Mouse (Mus musculus) right cerebral cortex, adult 2 months (tissue): ENCODE results near the gene Dlg2.

ENCODE experiments used
- DNase-seq, 2 experiments: peaks; one replicate each; pipeline ENCODE4 v3.0.0; 2021 to 2022; ENCODE audit warnings: low spot score in 2 of 2

The Dlg2 gene

GRCm38 (mm10) chr7:90476313-90477245 lies at the start of gene Dlg2:
TSS of gene Dlg2 (plus strand) at chr7:90476672.
- DNase-seq, result peak; percentile 50 to 67

- DNase-seq, result no peak
Measured at GRCm38 (mm10) chr7:90427006-90427405, 49.5 kb upstream of the Dlg2 start.

GRCm38 (mm10) chr7:90432221-90432620 lies 44.3 kb upstream of the Dlg2 start:
- DNase-seq, result no peak

DNA sequence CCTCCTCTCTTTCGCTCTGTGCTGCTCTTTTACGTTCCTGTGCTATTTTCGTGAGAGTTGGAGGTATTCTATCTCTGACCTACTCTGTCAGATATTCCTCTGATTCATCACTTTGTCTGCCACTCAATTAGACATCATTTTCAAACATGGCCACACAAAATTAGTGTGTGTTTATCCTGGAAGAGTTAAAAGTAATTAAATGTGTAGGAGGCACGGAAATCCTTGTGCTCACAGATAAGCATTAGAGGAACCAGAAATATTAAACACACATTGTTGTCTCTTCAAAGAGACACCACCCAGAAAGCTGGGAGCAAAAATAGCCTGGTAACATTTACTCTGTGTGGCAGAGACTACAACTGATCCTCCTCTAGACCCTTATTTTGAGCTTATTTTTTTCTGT lies 36.4 kb upstream of the Dlg2 start:
- no peak for DNase-seq

GRCm38 (mm10) chr7:90442070-90442469 lies 34.4 kb upstream of the Dlg2 start:
- no peak for DNase-seq

- peak; percentile 95 for DNase-seq
Measured at GRCm38 (mm10) chr7:90442518-90443080, 33.9 kb upstream of the Dlg2 start, which contains the start of gene Crebzf. TSS of gene Crebzf (plus strand) at chr7:90442729.

GRCm38 (mm10) chr7:90443101-90444091 lies 33.1 kb upstream of the Dlg2 start:
- DNase-seq, result peak; percentile 60 to 62

- no peak for DNase-seq
Measured at GRCm38 (mm10) chr7:90444206-90444605, 32.3 kb upstream of the Dlg2 start.

DNA sequence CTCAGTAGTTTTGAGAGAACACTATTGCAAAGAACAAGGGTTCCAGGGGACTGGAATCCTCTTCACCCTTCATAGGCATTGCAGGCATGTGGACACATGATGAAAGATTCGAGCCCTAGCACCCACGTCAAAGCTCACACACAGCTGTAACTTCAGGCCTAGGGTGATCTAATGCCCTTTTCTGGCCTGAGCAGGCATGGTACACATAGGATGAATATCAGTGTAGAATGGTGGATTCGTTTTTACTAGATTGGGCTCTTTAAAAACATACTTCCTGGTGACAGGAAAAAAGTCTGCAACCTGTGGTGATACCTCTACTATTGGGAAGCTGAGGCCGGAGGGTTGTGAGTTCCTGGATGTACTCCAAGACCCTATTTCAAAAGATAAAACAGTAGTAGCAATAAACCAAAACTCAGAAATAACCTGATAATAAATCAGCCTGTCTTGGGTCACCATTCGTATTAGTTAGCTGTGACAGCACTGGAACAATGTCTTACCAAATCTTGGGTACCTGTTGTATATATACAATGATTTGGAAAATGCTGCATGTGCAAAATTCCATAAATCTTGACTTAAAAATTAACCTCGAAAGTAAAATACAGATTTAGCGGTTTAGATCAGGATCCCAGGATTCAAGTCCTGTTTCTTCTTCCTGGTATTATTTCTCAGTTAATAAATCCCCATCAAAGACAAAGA lies 20.2 kb upstream of the Dlg2 start:
- DNase-seq, result no peak

GRCm38 (mm10) chr7:90456845-90457468 lies 19.5 kb upstream of the Dlg2 start, which contains the start of gene Tmem126a:
TSS of gene Tmem126a (minus strand) at chr7:90457229.
- peak; percentile 82 to 84 for DNase-seq

GRCm38 (mm10) chr7:90457517-90457916 lies 19.0 kb upstream of the Dlg2 start:
- no peak for DNase-seq

- no peak for DNase-seq
Measured at GRCm38 (mm10) chr7:90460330-90460729, 16.1 kb upstream of the Dlg2 start.

GRCm38 (mm10) chr7:90460930-90461329 lies 15.5 kb upstream of the Dlg2 start:
- no peak for DNase-seq

DNA sequence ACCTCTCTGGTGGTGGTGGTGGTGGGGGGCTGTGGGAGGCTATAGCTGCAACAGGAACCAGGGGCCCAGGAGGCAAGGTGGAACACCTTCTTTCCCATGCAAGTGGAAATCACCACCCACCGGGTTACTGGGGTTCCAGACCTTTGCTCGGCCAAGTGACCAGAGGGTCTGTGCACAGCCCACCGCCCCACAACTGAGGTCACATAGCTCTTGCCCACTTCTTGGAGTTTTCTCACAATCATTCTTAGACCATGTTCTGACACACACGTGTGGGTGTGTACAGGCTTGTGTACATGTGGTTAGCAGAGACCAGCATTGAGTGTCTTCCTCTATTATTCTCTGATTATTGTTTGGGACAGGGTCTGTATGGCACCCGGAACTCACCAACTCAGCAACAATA lies 15.0 kb upstream of the Dlg2 start:
- no peak for DNase-seq

- no peak for DNase-seq
Measured at GRCm38 (mm10) chr7:90473511-90473910, 3.0 kb upstream of the Dlg2 start.

- peak; percentile 99 for DNase-seq
Measured at GRCm38 (mm10) chr7:90475793-90476312, 619 bp upstream of the Dlg2 start, which contains the start of gene Tmem126b. TSS of gene Tmem126b (minus strand) at chr7:90476001.

DNA sequence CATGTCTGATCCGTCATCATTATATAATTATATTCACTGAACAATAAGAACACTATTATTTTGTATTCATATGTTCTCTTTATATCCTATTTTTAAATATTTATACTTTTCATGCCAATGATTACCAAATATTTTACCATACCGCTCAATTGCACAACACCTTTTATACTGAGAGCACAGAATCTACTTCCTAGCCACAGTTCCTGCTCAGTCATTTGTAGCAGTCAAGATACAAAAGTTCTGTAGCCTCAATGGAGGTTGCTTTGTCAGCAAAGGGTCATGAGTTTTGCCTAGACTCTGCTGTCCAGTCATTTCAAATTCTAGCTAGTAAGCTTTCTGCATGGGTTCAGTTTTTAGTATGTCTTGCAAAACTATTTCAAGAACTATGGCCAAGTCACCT lies 6.1 kb downstream of the Dlg2 start:
- no peak for DNase-seq

- no peak for DNase-seq
Measured at GRCm38 (mm10) chr7:90508124-90508523, 31.7 kb downstream of the Dlg2 start.

DNA sequence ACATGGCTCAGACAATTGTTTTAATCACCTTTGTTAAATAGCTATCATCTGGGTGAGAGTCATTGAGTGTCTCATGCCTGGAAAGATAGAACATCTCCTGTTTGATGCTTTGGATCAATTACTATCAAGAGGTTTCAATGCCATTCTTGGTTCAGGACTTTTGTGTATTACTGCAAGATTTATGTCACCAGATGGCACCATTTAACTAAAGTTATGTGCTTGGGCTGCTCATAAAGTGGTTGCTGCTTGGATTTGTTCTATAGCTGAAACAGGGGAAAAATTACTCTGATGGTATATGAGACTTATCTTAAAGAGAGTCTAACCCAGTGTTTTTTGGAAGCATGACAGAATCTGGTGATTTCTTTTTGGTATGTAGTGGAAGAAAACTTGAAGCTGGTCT lies 35.8 kb downstream of the Dlg2 start:
- DNase-seq, result peak; percentile 7 to 13
